Mouse (Mus musculus) kidney, adult 9 months (tissue): ENCODE data around the gene CK137956.

Experiments
- DNase-seq: peaks from one replicate; pipeline ENCODE4 v3.0.0; 2022

The CK137956 gene

DNA sequence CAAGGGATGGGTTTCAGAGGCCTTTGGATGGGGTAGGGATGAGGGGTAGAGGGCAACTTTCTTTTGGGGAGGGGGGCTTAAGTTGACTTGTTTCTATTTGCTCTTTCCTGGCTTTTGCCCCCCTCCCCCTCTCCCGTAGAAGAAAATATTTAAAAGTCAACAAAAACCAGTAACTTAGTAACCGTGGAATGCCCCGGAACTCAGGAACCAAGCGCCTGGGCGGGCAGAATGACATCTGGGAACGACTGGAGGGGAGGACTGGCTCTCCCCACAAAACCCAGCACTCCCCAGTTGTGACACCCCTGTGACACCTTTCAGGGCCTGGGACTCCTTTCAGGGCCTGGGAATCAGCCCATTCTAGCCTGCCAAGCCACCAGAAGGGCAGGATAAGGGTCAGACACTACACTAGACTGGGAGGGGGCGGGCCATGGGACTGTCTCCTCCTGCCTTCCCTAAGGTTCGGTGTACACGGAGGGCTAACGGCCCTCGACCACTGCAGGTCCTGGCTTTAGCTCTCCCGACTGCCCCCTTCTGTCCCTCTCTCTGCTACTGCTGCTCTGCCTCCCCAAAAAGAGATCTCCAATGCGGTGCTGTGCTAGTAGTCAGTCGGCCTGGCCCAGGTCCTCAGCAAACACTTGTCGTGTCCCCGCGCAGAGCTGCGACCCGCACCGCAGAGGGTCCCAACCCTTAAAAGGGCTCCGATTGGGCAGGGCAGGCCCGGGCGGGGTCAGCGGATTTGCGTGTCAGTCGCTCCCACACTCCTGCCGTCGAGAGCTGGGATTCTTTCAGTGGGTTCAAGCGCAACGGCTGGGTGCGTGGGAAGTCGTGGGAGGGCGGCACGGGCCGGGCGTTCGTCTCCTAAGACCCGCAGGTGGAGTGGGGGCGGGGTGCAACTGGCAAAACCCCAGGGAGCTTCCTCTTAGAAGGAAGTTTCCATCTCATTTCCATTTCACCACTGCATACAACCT is at the start of gene CK137956:
TSS of gene CK137956 (minus strand) at position 51 of the 968 bp plus-strand sequence.
- DNase-seq, result no peak

DNA sequence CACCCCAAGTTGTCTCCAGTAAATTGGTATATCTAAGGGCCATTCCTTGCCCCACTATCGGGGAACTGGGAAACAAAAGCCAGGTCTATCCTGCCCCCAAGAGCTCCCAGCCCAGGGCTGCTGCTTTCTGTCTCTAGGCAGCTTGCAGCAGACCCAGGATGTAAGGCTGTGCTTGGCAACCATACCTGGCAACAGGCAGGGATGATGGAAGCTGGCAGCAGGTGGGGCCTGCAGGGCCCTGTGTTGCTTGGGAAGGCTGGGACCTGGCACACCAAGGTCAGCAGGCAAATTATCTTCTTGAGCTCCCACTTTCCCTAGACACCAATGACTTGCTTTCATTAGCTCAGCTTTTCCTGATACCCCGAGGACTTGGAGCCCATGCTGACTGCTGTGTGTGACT is 48.7 kb upstream of the CK137956 start:
- no peak for DNase-seq

DNA sequence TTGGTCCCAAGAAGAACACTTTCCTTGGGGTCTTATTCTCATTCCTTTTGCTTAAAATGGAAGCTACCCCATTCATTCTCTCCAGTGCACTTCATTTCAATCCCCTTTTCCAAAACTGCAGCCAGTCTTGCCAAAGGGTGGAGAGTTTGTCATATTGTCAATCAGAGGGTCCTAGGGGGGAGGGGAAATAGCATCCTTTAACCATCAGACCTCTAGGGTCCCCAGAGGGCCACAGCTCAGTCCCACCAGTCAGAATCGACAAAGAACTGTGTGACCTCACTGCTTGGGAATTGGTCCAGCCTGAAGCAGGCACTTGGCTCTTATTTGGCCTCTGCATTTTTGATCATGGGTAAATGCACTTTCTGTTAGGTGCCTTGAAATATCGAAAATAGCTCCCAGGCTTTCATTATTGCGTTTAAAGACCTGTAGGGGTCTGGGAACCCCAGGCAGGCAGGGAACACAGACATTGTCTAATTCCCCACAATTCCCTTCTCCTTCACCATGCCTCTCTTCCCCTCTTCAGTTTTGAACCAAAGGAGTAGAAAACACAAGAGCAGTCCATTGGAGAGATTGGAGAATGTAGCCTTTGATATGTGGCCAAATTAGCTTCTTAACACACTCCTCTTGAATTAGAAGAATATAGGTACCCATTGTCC is 34.2 kb upstream of the CK137956 start:
- no peak for DNase-seq

- no peak for DNase-seq
Measured at GRCm38 (mm10) chr4:128002638-128003101, 31.9 kb upstream of the CK137956 start.

DNA sequence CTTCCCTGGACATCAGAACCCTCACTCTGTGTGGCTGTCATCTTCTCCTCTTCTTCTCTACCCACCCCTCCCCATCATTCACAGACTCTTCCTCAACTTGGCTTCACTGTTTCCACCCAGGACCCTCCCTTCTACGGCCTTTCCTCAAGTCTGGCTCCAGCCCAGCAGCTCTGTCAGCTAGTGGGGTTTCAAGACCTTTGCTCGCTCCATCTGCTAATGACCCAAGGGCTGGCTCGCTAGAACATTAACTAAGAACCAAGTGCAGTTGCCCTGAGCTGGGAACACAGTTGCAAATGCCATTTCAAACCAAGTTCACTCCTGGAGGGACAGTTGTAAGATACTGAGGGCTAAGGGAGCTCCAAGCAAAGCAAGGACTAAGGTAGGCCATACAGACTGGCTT is 28.5 kb upstream of the CK137956 start:
- peak; percentile 54 for DNase-seq

GRCm38 (mm10) chr4:127989347-127989995 is 18.7 kb upstream of the CK137956 start:
- DNase-seq, result no peak

GRCm38 (mm10) chr4:127988526-127989180 is 17.9 kb upstream of the CK137956 start:
- DNase-seq, result no peak

GRCm38 (mm10) chr4:127987784-127988455 is 17.2 kb upstream of the CK137956 start, which contains the start of gene Csmd2:
Csmd2 (plus strand) TSS chr4:127987857.
- DNase-seq, result no peak

DNA sequence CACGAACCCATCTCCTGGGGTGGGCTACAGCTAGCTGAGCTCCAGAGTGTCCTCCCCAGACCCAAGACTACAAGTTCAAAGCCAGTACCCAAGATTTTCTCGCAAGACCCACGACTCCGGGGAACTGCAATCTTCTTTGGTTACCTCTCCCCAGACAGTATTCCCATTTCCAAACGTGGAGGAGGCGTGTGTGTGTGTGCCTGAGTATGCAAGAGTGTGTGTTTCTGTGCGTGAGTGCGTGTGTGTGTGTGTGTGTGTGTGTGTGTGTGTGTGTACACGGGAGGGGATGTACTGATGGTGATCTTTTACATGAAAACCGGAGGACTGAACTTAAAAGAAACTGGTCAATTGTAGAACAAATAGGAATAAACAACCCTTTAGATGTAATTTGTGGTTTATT is 16.5 kb upstream of the CK137956 start:
- DNase-seq, result no peak

DNA sequence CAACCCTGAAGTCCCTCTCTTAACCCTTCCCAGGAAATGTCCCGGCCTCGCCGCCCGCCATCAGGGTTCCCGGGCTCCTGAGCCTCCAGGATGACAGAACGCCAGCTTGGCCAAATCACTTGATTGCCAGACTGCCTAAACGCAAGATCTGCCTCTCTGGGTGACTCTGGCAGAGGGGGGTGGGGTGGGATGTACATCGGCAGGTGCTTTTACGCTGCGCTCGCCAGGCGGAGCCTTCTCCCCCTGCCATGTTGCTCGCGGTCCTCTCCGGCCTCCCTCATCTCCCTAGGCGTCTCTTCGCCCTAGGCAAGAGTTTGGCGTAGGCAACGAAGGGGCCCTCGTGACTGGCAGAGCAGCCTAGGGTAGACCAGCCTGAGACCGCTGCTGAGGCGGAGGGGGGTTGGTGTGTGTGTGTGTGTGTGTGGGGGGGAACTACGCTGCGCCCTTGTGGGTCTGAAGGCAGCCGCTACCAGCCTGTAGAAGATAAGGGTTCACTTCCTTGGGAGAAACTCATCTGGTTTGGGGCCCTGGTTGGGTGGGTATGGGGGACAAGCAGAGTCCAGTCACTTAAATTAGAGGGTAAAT is 15.8 kb upstream of the CK137956 start:
- no peak for DNase-seq

DNA sequence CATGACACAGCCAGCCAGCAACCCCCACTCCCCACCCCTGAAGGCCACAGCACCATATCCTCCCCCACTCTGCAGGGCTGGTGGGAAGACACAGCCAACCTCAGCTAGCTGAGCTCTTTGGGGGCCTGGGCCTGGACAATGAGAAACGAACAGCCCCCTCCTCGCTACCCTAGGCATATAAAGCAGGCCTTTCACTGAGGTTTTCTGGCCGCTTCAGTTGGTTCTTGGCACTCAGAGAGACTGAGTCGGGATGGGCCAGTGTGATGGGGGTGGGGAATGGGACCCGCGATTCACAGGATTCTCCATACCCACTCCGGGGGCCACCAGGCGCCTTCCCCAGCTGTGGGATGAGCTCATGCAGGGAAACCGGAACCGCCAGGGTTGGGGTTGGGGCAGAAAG is 15.1 kb upstream of the CK137956 start:
- no peak for DNase-seq

DNA sequence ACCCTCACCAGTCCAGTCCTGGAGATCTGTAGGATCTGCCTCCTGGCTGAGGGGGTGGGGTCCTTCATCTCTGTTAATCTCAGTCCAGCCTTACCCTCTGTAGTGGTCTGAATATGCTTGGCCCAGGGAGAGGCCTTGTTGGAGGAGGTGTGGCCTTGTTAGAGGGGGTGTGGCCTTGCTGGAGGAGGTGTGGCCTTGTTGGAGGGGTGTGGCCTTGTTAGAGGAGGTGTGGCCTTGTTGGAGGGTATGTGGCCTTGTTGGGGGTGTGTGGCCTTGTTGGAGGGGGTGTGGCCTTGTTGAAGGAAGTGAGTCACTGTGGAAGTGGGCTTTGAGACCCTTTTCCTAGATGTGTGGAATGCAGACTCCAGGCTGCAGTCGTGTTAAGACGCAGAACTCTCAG is 13.7 kb upstream of the CK137956 start:
- DNase-seq, result no peak

DNA sequence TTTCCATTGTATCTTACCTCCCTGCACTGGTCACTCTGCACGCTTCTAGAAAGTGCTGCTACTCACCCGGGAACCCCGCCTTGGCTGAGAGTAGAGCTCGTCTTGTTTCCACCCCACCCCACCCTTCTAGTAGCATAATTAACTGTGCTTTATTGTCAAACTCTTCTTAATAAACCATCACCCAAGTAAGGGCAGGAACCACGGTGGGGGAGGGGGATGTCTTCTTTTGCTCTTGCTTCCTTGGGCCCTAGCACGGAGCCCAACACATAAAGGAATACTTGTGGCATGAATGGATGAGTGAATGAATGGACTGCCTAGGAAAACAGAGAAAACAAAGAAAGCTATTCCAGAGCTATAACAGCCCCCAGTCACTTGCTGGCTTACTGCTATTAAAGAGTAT is 10.4 kb upstream of the CK137956 start:
- no peak for DNase-seq

DNA sequence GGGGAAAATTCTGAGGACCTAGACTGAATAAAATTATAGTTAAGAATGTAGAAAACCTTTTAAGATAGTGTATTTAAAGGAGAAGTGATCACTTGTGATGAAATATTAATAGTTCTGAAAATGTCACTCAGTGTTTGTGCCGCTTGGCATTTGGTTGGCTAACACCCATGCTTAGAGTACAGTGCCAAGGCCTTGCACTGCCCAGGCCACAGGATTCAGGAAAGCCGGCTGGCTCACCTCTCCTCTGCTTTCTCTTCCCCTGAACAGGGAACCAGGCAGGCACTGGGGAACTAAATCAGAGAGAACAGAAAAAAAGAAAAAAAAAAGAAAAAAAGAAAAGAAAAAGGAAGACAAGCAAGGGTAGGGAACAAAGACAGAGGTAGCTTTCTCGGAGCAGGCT is 2.2 kb upstream of the CK137956 start:
- DNase-seq, result no peak

DNA sequence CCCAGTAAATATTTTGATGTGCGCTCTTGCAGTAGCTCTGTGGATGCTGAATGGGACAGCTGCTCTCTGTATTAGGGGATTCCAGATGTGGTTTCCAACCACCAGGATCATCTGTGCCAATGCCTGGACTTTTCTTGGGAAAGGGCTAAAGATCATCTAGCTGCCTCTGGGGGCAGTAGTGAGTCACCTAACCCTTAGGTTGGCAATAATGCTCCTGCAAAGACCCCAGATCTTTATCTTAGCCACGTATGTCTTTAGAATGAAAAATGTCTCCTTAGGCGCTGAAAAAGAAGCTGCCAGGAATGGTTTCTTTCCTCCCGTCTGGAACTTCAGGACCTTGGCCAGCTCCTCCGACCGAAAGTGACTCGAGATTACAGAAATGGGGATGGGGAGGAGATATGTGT is 731 bp downstream of the CK137956 start:
- peak; percentile 8 for DNase-seq

GRCm38 (mm10) chr4:127969101-127969500 is 1.6 kb downstream of the CK137956 start:
- no peak for DNase-seq

- no peak for DNase-seq
Measured at GRCm38 (mm10) chr4:127953006-127953710, 17.6 kb downstream of the CK137956 start.

DNA sequence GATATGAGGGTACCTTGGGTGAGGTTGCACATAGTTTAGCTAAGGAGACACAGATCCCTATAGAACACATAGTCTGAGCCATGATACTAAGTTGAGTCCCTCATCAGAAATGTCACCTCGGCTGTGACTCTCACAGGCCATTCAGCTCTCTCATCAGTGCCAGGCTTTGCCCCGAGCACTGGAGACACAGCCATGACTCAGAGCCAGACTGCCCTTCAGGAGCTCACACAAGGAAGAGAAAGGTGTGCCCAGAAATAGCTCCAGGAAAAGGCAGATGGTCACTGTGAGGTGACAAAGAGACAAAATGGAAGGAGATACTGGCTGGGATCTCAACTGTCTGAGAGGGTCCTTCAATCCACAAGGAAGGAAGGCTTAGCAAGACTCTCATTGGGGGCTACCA is 23.1 kb downstream of the CK137956 start:
- DNase-seq, result no peak

GRCm38 (mm10) chr4:127937474-127937873 is 33.3 kb downstream of the CK137956 start:
- no peak for DNase-seq

GRCm38 (mm10) chr4:127935369-127935768 is 35.4 kb downstream of the CK137956 start:
- DNase-seq, result peak; percentile 24

- DNase-seq, result no peak
Measured at GRCm38 (mm10) chr4:127913551-127913950, 57.2 kb downstream of the CK137956 start.
